Mouse (Mus musculus) kidney, adult 2 months (tissue): Measurements from ENCODE around the gene Tmem236. TPM values are rescaled to one million over a fixed set of nuclear protein-coding genes. Genes with fewer than 3 reads are reported as not detected.

Experiments
- DNase-seq: peaks from one replicate; pipeline ENCODE4 v3.0.0; 2021
- H3K27ac ChIP-seq: fragments of 200-500 bp; 2 replicates; pipeline ENCODE4 v1.5.1; 2012; ENCODE audit warnings: low read depth, low read length, control low read depth, inconsistent platforms; ENCODE audit not compliant: insufficient read depth
- H3K27me3 ChIP-seq: fragments of 200-500 bp; replicated peaks from 2 replicates; pipeline ENCODE4 v1.6.1; 2012; ENCODE audit warnings: mild to moderate bottlenecking, moderate library complexity, low read length, inconsistent platforms; ENCODE audit not compliant: control insufficient read depth, insufficient read depth
- H3K36me3 ChIP-seq: fragments of 200-500 bp; 2 replicates; pipeline ENCODE4 v1.6.1; 2012; ENCODE audit warnings: mild to moderate bottlenecking, moderate library complexity, low read length, inconsistent platforms; ENCODE audit not compliant: control insufficient read depth, insufficient read depth
- H3K4me1 ChIP-seq: fragments of 200-500 bp; 2 replicates; pipeline ENCODE4 v1.6.1; 2011; ENCODE audit warnings: low read length; ENCODE audit not compliant: control insufficient read depth, insufficient read depth
- H3K4me3 ChIP-seq: fragments of 200-500 bp; 2 replicates; pipeline ENCODE4 v1.5.1; 2011; ENCODE audit warnings: mild to moderate bottlenecking, low read depth, low read length, control low read depth; ENCODE audit not compliant: insufficient read depth
- CTCF ChIP-seq: fragments of 200-500 bp; conservative IDR thresholded peaks from 2 replicates; pipeline ENCODE4 v1.5.1; 2011; ENCODE audit warnings: low read depth, mild to moderate bottlenecking, control low read depth, low read length, moderate library complexity, mixed read lengths; ENCODE audit not compliant: insufficient read depth, insufficient read length
- POLR2A ChIP-seq: fragments of 200-500 bp; IDR thresholded peaks from one replicate; pipeline ENCODE4 v1.6.1; 2011; ENCODE audit warnings: low read depth, low read length, control low read depth
- WGBS: fragments of 180-500 bp; shearing (Covaris S2); methylation state at CpG from one replicate; pipeline ENCODE4 v1.1.7; 2018; 5-methylcytosine and 5-hydroxymethylcytosine counted together
- polyA plus RNA-seq: library from polyadenylated mRNA; depleted of rRNA; stranded (reverse); fragments of >200 nt; gene quantifications from 2 replicates; pipeline ENCODE4 v1.2.3, GENCODE M21; 2012

Gene Tmem236
- polyA plus RNA-seq, 1 experiment: 0.05 TPM

GRCm38 (mm10) chr2:14210731-14211130 is 36.4 kb downstream of the Tmem236 start:
- no peaks in the 10 kb centered on the region for H3K36me3 ChIP-seq
- no peaks in the 10 kb centered on the region for H3K4me1 ChIP-seq
- H3K27me3 ChIP-seq: no peaks in the 10 kb centered on the region; the same call in 1 of the 2 replicates
- TF ChIP-seq CTCF (no peak), POLR2A (no peak)
- H3K27ac ChIP-seq: no peak overlapping the region
- no peak for DNase-seq
- 92% methylated on average over 1 of the region's 1 CpGs for WGBS
- H3K4me3 ChIP-seq: no peak overlapping the region

GRCm38 (mm10) chr2:14211606-14212005 is 37.3 kb downstream of the Tmem236 start:
- no peak overlapping the region for H3K4me3 ChIP-seq
- no peak overlapping the region for H3K27ac ChIP-seq
- no peaks in the 10 kb centered on the region for H3K36me3 ChIP-seq
- TF ChIP-seq CTCF (no peak), POLR2A (no peak)
- no peak for DNase-seq
- H3K4me1 ChIP-seq: no peaks in the 10 kb centered on the region
- H3K27me3 ChIP-seq: no peaks in the 10 kb centered on the region; the same call in 1 of the 2 replicates

GRCm38 (mm10) chr2:14214764-14215163 is 40.4 kb downstream of the Tmem236 start:
- no peak for TF ChIP-seq POLR2A
- TF ChIP-seq CTCF: no peak
- Histone ChIP-seq H3K27ac (no peak overlapping the region), H3K27me3 (no peaks in the 10 kb centered on the region), H3K36me3 (no peaks in the 10 kb centered on the region), H3K4me3 (no peak overlapping the region), H3K4me1 (no peaks in the 10 kb centered on the region)
- 52% methylated on average over 3 of the region's 3 CpGs for WGBS
- DNase-seq: no peak

GRCm38 (mm10) chr2:14216653-14217052 is 42.3 kb downstream of the Tmem236 start:
- Histone ChIP-seq H3K27me3 (no peaks in the 10 kb centered on the region), H3K4me1 (no peaks in the 10 kb centered on the region), H3K27ac (no peak overlapping the region), H3K36me3 (no peaks in the 10 kb centered on the region), H3K4me3 (no peak overlapping the region)
- DNase-seq: no peak
- 81% methylated on average over 3 of the region's 3 CpGs for WGBS
- TF ChIP-seq POLR2A: no peak
- TF ChIP-seq CTCF: no peak

- TF ChIP-seq CTCF (no peak), POLR2A (no peak)
- 82% methylated on average over 6 of the region's 6 CpGs for WGBS
- H3K4me3 ChIP-seq: no peak overlapping the region
- H3K4me1 ChIP-seq: no peaks in the 10 kb centered on the region
- no peak overlapping the region for H3K27ac ChIP-seq
- no peaks in the 10 kb centered on the region for H3K36me3 ChIP-seq
- DNase-seq: no peak
- H3K27me3 ChIP-seq: no peaks in the 10 kb centered on the region
These were observed 43.8 kb downstream of the Tmem236 start for GRCm38 (mm10) chr2:14218126-14218525.

- Histone ChIP-seq H3K27me3 (no peaks in the 10 kb centered on the region), H3K36me3 (no peaks in the 10 kb centered on the region), H3K4me1 (no peaks in the 10 kb centered on the region), H3K4me3 (no peak overlapping the region), H3K27ac (no peak overlapping the region)
- 87% methylated on average over 4 of the region's 4 CpGs for WGBS
- no peak for DNase-seq
- TF ChIP-seq CTCF (no peak), POLR2A (no peak)
These were observed 50.1 kb downstream of the Tmem236 start for GRCm38 (mm10) chr2:14224387-14224786.

GRCm38 (mm10) chr2:14228495-14228894 is 54.2 kb downstream of the Tmem236 start:
- TF ChIP-seq POLR2A: no peak
- no peak for TF ChIP-seq CTCF
- Histone ChIP-seq H3K27me3 (no peaks in the 10 kb centered on the region), H3K4me1 (no peaks in the 10 kb centered on the region), H3K27ac (no peak overlapping the region), H3K4me3 (no peak overlapping the region), H3K36me3 (no peaks in the 10 kb centered on the region)
- DNase-seq: no peak
- 71% methylated on average over 6 of the region's 6 CpGs for WGBS

GRCm38 (mm10) chr2:14229149-14229548 is 54.8 kb downstream of the Tmem236 start, which contains the start of gene Mrc1:
TSS of gene Mrc1 (plus strand) at chr2:14229392.
- no peak for TF ChIP-seq POLR2A
- 26% methylated on average over 3 of the region's 3 CpGs for WGBS
- no peak within 1 kb of the TSS for H3K4me3 ChIP-seq

More at GRCm38 (mm10) chr2:14229149-14229548, 54.8 kb downstream of the Tmem236 start, which contains the start of gene Mrc1:
- Histone ChIP-seq H3K27ac (no peak within 1 kb of the TSS), H3K27me3 (no peaks in the 10 kb centered on the region), H3K36me3 (no peaks in the 10 kb centered on the region), H3K4me1 (no peaks in the 10 kb centered on the region)
- no peak for DNase-seq
